Mouse (Mus musculus) limb, embryonic 14.5 days (tissue): ENCODE measurements around the gene Hist1h2bf. TPM values are rescaled to one million over a fixed set of nuclear protein-coding genes. Genes with fewer than 3 reads are reported as not detected.
A peak's percentile ranks its signal among the peaks of the same experiment; 100 is the strongest.

ENCODE experiments used
- ATAC-seq: fragments of 200-750 bp; cut with Nextera tagmentation; 2 replicates; pipeline ENCODE4 v1.8.0; 2017; ENCODE audit warnings: low read depth, moderate number of reproducible peaks, moderate TSS enrichment; ENCODE audit not compliant: low FRiP score
- DNase-seq: peaks from one replicate; pipeline ENCODE4 v3.0.0-alpha.2; 2015; ENCODE audit warnings: low spot score
- H3K27ac ChIP-seq: fragments of 300-500 bp; sonication (generic); replicated peaks from 2 replicates; pipeline ENCODE4 v1.5.1; 2014; ENCODE audit warnings: low read depth, mild to moderate bottlenecking, low read length, moderate library complexity, mixed read lengths
- H3K27me3 ChIP-seq: fragments of 300-500 bp; sonication (generic); 2 replicates; pipeline ENCODE4 v1.6.1; 2014; ENCODE audit warnings: low read length, mixed read lengths; ENCODE audit not compliant: control insufficient read depth, insufficient read depth
- H3K36me3 ChIP-seq: fragments of 300-500 bp; sonication (generic); 2 replicates; pipeline ENCODE4 v1.6.1; 2014; ENCODE audit warnings: mild to moderate bottlenecking, low read length, moderate library complexity, mixed read lengths; ENCODE audit not compliant: control insufficient read depth, insufficient read depth
- H3K4me1 ChIP-seq: fragments of 300-500 bp; sonication (generic); 2 replicates; pipeline ENCODE4 v1.6.1; 2014; ENCODE audit warnings: antibody characterized with exemption, low read length, mixed read lengths; ENCODE audit not compliant: control insufficient read depth, insufficient read depth
- H3K4me2 ChIP-seq: fragments of 300-500 bp; sonication (generic); replicated peaks from 2 replicates; pipeline ENCODE4 v1.6.1; 2014; ENCODE audit warnings: low read depth, mild to moderate bottlenecking, low read length, moderate library complexity; ENCODE audit not compliant: severe bottlenecking
- H3K4me3 ChIP-seq: fragments of 300-500 bp; sonication (generic); replicated peaks from 2 replicates; pipeline ENCODE4 v1.5.1; 2014; ENCODE audit warnings: low read length
- H3K9ac ChIP-seq: fragments of 300-500 bp; sonication (generic); 2 replicates; pipeline ENCODE4 v1.6.1; 2014; ENCODE audit warnings: mild to moderate bottlenecking, low read depth, low read length, moderate library complexity; ENCODE audit not compliant: severe bottlenecking
- H3K9me3 ChIP-seq: fragments of 300-500 bp; sonication (generic); 2 replicates; pipeline ENCODE4 v1.6.1; 2016; ENCODE audit warnings: low read length; ENCODE audit not compliant: control insufficient read depth
- POLR2A ChIP-seq: fragments of 200-500 bp; IDR thresholded peaks from 2 replicates; pipeline ENCODE4 v1.8.0; 2012; ENCODE audit warnings: inconsistent platforms, mild to moderate bottlenecking, moderate library complexity, borderline replicate concordance; ENCODE audit not compliant: insufficient read depth, insufficient read length; ENCODE audit errors: extremely low read depth
- WGBS: fragments of 180-500 bp; shearing (Covaris S2); extraction: QIAGEN DNeasy Blood & Tissue Kit; methylation state at CpG from one replicate; pipeline ENCODE4 v1.1.7; 2014; 5-methylcytosine and 5-hydroxymethylcytosine counted together
- polyA plus RNA-seq, 2 experiments: library from polyadenylated mRNA; depleted of rRNA in 1 of 2; stranded (reverse) in 1 of 2; unstranded in 1 of 2; fragments of >200 nt; fragmentation: Nextera tagmentation in 1 of 2; extraction: Ambion mirVana in 1 of 2; gene quantifications; 2 replicates each; pipeline versions ENCODE4 v1.2.1 to v1.2.3; 2012 to 2014

Hist1h2bf gene
- polyA plus RNA-seq, 2 experiments = 5.3 to 17.8 TPM

DNA sequence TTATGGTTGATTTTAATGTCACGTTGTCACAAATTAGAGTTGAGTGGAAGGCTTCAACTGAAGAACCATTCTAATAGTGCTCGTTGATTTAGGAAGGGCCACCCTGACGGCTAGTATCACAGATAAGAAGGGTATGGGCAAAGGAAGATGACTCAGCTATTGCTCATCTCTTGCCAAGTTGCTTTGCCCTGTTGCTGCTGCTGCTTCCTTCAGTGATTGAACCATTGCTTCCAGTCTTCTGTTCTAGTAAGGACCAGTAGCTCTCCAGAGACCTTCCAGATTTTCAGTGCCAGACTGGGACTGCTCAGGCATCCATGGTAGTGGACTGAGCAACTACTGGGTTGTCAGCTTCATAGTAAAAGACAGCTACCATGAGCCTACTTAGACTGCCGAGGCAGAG is 35.2 kb upstream of the Hist1h2bf start:
- H3K4me2 ChIP-seq = no peak overlapping the region
- H3K9me3 ChIP-seq = no peaks in the 10 kb centered on the region
- no peak overlapping the region for H3K27ac ChIP-seq
- DNase-seq (no peak), ATAC-seq (no peak)
- H3K36me3 ChIP-seq = no peaks in the 10 kb centered on the region
- no peaks in the 10 kb centered on the region for H3K4me1 ChIP-seq
- H3K27me3 ChIP-seq = no peaks in the 10 kb centered on the region
- TF ChIP-seq POLR2A = no peak
- WGBS = 89% methylated on average over 4 of the region's 4 CpGs
- no peak overlapping the region for H3K9ac ChIP-seq
- H3K4me3 ChIP-seq = no peak overlapping the region

DNA sequence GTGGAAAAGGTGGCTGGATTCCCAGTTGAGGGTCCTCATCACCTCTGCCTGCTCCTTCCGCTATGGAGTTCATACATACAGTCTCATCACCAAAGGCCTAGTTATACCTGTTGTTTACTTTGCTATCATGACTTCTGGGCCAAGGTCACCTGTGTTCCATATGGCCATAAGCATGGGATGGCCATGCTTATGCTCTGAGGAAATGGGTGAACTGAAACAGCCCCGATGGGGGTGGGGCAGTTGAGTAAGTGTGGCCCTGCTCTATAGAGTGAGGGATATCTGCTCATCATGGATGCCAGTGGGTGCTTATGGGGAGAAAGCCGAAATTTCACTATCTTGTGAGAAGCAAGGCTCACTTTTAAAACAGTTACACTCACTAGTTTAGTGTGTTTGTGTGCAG is 31.1 kb upstream of the Hist1h2bf start:
- ATAC-seq = no peak
- TF ChIP-seq POLR2A = no peak
- Histone ChIP-seq H3K4me1 (no peaks in the 10 kb centered on the region), H3K27ac (no peak overlapping the region), H3K36me3 (no peaks in the 10 kb centered on the region), H3K4me3 (no peak overlapping the region), H3K9me3 (no peaks in the 10 kb centered on the region), H3K27me3 (no peaks in the 10 kb centered on the region), H3K4me2 (no peak overlapping the region), H3K9ac (no peak overlapping the region)
- DNase-seq = no peak
- WGBS = 93% methylated on average over 3 of the region's 3 CpGs

DNA sequence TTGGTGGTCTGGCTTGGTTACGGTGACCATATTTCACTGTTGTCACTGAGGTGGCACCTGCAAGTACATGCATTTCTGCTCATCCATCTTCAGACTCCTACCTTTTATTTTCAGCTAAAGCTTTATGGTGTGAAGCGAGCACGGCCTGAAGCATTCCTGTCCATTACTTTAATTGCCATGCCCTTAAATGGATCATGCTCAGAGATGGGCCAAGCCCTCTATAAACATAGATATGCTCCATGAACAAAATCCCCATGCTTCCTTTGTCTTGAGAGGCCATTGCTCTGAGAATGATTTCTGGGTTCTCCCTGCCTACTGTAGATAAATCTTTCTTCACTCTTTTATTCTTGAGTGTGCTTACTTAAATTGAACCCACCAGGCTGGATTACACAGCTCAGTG is 30.5 kb upstream of the Hist1h2bf start:
- WGBS = 89% methylated on average over 3 of the region's 3 CpGs
- Histone ChIP-seq H3K27ac (no peak overlapping the region), H3K9me3 (no peaks in the 10 kb centered on the region), H3K4me2 (no peak overlapping the region), H3K4me3 (no peak overlapping the region), H3K9ac (no peak overlapping the region), H3K4me1 (no peaks in the 10 kb centered on the region), H3K36me3 (no peaks in the 10 kb centered on the region), H3K27me3 (no peaks in the 10 kb centered on the region)
- no peak for ATAC-seq
- TF ChIP-seq POLR2A = no peak
- DNase-seq = no peak

DNA sequence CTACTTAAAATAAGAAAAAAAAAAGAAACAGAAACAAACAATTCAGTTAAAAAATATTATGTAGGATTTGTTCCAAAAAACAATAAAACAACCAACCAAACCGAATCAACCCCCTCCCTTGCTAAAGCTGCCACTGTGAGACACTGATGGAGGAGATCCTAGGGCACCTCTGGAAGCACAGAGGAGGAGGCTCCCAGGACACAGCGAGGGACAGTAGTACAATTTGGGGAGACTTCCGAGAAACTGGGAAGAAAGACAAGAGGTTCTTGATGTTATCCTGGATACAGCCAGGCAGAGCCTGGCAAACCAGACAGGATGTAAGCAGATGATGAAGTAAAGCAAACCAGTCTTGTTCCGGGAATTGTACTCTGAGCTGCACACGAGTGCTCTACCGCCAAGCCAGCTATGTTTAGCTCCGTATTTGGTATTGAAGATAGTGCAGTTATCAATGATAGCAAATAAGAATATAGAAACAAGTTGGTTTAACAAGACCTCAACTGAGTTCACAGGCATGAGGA is 29.2 kb upstream of the Hist1h2bf start:
- no peak for TF ChIP-seq POLR2A
- ATAC-seq (no peak), DNase-seq (no peak)
- WGBS = 75% methylated on average over 7 of the region's 7 CpGs
- no peaks in the 10 kb centered on the region for H3K36me3 ChIP-seq
- no peak overlapping the region for H3K4me2 ChIP-seq
- H3K9me3 ChIP-seq = no peaks in the 10 kb centered on the region
- no peak overlapping the region for H3K4me3 ChIP-seq
- H3K27me3 ChIP-seq = no peaks in the 10 kb centered on the region
- no peak overlapping the region for H3K27ac ChIP-seq
- H3K9ac ChIP-seq = no peak overlapping the region
- H3K4me1 ChIP-seq = no peaks in the 10 kb centered on the region

DNA sequence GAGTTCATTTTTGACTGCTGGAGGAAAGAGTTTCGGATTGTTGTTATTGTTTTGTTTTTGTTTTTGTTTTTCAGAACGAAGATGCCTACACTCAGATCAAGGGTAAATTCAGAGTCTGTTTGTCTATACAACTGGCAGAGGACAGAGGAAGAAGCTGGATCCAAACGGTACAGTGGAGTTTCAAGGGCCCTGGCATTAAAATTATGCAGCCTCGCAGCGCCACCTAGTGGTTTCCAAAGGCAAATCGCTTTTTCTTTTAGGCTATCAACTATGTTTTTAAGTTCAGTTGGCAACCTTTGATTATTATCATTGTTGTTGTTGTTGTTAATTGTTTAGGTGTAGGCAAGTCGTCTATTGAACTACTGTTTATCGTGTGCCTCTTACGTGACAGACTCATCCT is 24.0 kb upstream of the Hist1h2bf start:
- DNase-seq = peak; percentile 85
- Histone ChIP-seq H3K27me3 (no peaks in the 10 kb centered on the region), H3K9ac (no peak overlapping the region), H3K27ac (no peak overlapping the region), H3K9me3 (no peaks in the 10 kb centered on the region), H3K4me3 (no peak overlapping the region), H3K4me1 (peaks cover 4% of the 10 kb centered on the region; the same call in 1 of the 2 replicates), H3K36me3 (no peaks in the 10 kb centered on the region), H3K4me2 (no peak overlapping the region)
- TF ChIP-seq POLR2A = no peak
- 7% methylated on average over 9 of the region's 9 CpGs for WGBS
- ATAC-seq = peak; percentile 60; the same call in 1 of the 2 replicates
